Mouse (Mus musculus) megakaryocyte, embryonic 14.5 days (primary cell): ENCODE results near the gene Dpp8.

Source experiments
- FLI1 ChIP-seq: IDR thresholded peaks from 2 replicates; pipeline ENCODE4 v1.6.1; 2012; ENCODE audit warnings: low read length, inconsistent platforms, mixed read lengths
- GATA1 ChIP-seq: IDR thresholded peaks from 3 replicates; pipeline ENCODE4 v1.6.1; 2012; ENCODE audit warnings: mixed read lengths, low read length, inconsistent platforms, borderline replicate concordance

- TF ChIP-seq GATA1 (no peak), FLI1 (no peak)
Observed at GRCm38 (mm10) chr9:65086801-65087200, 54.6 kb downstream of the Dpp8 start.
